Mouse (Mus musculus): ENCODE measurements at regions not wholly inside any gene's neighbourhood (a gene's known extent, or its start where the extent isn't known, plus 50 kb on each side); places are given as distances from the start of the nearest gene placed in this dataset.
"Not testable (repeated sequence)": the region's sequence is repeated elsewhere in the genome, so short reads cannot be mapped to it uniquely, and the experiment has no call there.

DNA sequence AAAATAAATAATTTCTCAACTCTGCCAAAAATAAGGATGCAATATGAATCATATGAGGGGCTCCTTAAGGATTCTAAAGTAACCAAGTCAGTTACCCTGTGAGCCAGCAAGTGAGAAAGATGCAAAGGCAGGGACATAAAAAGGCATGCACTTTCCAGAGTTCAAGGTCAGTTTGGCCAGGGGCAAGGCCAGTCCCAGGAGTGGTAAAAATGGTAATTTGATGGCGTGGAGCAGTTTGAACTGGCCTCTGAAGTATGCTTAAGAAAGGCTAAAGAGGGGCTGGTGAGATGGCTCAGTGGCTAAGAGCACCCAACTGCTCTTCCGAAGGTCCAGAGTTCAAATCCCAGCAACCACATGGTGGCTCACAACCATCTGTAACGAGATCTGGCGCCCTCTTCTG, 68.8 kb downstream of the BC005561 start:
- not testable (repeated sequence) for DNase-seq (ENCODE audit: extremely low spot score)

DNA sequence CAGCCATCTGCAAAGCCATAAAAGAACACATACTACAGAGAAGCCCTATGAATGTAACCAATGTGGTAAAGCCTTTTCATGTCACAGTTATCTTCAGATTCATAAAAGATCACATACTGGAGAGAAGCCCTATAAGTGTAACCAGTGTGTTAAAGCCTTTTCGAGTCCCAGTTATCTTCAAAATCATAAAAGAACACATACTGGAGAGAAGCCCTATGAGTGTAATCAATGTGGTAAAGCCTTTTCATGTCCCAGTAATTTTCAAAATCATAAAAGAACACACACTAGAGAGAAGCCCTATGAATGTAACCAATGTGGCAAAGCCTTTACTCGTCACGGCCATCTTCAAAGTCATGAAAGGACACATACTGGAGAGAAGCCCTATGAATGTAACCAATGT, 74.2 kb downstream of the BC005561 start:
- peak; percentile 31 for DNase-seq (ENCODE audit: extremely low spot score)

DNA sequence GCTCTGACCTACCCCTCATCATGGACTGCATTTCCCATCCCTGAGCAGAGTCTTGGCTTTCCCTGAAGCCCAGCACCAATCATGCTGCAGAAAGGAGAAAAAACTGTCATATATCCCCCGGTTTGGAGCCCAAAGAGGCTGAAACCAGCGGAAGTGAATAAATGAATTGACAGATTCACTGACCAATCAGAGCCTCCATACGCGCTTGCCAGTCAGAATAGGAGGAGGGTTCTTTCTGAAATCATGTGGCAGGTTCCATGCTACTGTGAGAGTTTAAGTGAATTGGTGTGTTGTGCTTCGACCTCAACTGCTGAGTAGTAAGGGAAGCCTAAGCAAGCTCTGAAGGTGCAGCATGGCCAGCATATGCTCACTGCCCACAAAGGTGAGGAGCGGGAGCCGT, 101.0 kb downstream of the BC005561 start:
- no peak for DNase-seq (ENCODE audit: extremely low spot score)
